Mouse (Mus musculus): ENCODE measurements at regions not wholly inside any gene's neighbourhood (a gene's known extent, or its start where the extent isn't known, plus 50 kb on each side); places are given as distances from the start of the nearest gene placed in this dataset.

- TF ChIP-seq POLR2A (IDR thresholded peaks at IDR 0.05; ENCODE audit: low read depth, low read length) = no peak
- TF ChIP-seq CTCF (IDR thresholded peaks at IDR 0.05; ENCODE audit: borderline replicate concordance, insufficient read depth, low read length) = no peak
These were observed 934.3 kb downstream of the Adgrl2 start for GRCm38 (mm10) chr3:148056074-148056473.

Measured in embryonic fibroblast, embryonic 13.5 days (primary cell).